Mouse (Mus musculus) erythroid progenitor cell, adult 5-6 weeks (primary cell): ENCODE results near the gene Slc22a4. TPM values are rescaled to one million over a fixed set of nuclear protein-coding genes. Genes with fewer than 3 reads are reported as not detected.
"Not testable (repeated sequence)": the region's sequence is repeated elsewhere in the genome, so short reads cannot be mapped to it uniquely, and the experiment has no call there.

ENCODE experiments used
- ATAC-seq: replicated peaks from 2 replicates; pipeline ENCODE4 v1.8.0; 2016; ENCODE audit warnings: moderate number of reproducible peaks, mild to moderate bottlenecking, moderate TSS enrichment, inconsistent platforms; ENCODE audit not compliant: poor library complexity, low FRiP score, severe bottlenecking
- total RNA-seq, 2 experiments: library from RNA; stranded (forward) in 1 of 2; stranded (reverse) in 1 of 2; fragments of 150-400 nt in 1 of 2; fragments of 186-747, 209-891 nt in 1 of 2; gene quantifications; 2 replicates each; pipeline versions ENCODE4 v1.2.3 to v1.2.4; 2015 to 2017; ENCODE audit warnings: low replicate concordance in 2 of 2

The Slc22a4 gene
- total RNA-seq, 2 experiments from 2014 or later = 109 to 115 TPM

DNA sequence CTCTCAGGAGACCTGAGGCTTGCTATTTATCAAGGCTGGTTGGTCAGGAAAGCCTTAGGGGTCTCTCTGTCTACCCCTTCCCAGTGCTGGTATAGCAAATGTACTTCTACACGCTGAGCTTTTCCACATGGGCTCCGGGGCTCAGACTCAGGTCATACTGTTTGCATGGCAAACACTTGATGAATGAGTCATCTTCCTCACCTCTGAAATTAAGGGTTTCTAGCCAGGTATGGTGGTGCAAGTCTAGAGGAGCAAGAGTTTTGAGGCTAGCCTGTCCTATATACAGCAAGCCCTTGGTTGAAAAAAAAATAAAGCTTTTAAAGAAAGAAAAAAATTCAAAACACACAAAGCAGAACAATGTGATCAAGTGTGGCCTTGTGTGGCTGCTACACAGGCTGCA lies 16.6 kb downstream of the Slc22a4 start:
- ATAC-seq = no peak

DNA sequence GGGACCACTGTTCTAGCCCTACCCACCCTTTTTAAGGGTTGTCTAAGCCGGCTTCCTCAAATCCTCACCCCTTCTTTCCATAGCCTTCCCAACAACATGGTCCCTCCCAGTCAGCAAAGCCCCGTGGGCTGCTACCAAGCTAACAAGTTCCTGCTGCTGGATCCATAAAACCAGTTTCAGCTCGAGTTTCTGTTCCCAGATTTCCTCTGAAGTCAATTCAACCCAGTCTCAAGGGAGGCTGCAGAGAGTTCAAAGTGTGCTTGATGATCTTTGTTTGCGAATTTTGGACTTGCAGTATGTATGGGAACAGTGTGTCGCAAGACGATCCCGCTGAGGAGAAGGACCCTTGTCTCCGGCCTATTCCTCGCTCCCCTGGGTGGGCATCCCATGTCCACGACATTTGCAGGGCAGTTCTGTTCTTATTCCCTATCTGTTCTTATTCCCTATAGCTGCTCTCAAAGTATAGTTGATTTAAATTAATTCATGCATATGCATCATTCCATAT lies 19.4 kb downstream of the Slc22a4 start:
- ATAC-seq = no peak

DNA sequence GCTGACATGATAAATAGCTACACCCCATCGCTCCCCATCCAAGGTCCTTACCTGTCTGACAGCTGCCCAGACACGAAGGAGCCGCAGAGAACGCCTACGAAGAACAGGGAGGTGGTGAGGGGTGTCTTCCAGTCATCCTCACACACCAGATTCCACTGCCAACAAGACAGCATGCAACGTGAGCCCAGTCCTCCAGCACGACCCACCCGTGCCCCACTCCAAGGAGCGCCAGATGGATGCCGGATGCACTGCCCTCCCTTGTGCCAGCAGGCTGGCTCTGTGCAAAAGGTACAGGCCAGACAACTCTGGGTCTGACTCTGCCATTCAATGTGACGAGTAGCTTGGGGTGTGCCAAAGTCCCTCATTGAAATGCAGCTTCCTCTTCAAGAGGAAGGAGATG lies 20.2 kb downstream of the Slc22a4 start:
- no peak for ATAC-seq

DNA sequence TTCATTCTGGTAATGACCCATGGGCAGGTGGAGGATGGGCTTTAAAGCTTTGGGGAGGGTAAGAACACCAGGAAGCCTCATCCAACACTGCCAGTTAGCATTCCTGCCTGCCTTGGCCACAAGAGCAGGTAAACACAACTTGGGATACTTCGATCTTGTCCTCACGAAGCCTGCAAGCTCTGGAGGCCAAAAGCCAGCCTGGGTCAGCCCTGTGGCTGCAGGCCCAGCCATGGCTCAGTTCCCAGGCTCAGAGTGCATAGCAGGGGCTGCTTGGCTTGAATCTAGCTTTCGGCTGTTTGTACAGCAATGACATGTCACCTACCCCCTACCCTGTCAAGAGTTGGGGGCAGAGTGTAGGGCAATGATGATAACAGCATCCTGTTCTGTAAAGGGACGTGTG lies 21.0 kb downstream of the Slc22a4 start:
- no peak for ATAC-seq

DNA sequence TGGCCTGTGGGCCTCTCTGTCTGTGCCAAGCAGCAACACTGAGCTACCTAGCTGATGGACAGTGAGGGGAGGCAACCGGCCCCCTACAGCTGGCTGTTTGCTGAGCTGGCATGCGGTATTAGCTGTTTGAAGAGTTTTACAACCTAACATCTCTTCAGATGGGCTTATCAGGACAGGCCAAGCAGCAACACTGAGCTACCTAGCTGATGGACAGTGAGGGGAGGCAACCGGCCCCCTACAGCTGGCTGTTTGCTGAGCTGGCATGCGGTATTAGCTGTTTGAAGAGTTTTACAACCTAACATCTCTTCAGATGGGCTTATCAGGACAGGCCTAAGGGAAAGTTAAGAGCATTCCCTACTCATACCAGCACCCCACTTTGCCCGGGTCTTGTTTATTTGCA lies 21.5 kb downstream of the Slc22a4 start:
- peak; percentile 55 for ATAC-seq

DNA sequence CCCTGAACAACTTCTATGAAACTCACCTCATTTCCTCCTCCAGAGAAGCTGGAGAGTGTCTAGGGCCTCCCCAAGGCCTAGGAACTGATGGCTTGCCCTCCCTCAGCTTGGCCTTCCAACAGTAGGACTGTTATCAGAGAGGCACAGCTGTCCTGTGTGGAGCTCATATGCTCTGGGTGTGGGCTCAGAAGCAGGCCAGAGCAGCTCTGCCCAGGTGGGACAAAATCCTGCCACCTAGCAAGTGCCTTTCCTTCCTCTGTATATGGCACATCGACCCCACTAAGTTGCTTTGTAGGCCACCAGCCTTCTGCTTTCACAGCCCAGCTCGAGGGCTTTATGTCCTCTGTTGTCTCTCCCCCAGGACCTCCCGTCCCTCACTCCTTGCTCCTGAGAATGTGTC lies 23.2 kb downstream of the Slc22a4 start:
- peak; percentile 89 for ATAC-seq

DNA sequence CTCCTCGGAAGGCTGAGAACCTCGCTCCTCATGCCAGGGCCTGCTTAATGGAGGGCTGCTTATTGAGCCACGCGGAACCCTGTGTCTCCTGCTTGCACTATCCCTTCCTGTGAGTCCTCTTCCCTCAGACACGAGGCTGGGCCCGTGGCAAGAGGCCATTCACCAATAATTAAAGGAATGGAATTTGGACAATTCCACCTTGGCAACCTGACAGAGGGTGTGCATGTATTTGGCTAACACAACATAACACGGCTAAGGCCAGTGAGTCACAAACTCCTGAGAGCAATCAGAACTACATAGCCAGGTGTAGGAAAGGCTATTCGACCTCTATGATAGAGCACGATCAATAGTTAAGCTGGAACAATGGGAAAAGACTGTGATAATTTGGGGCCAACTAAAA lies 23.7 kb downstream of the Slc22a4 start:
- ATAC-seq = no peak

DNA sequence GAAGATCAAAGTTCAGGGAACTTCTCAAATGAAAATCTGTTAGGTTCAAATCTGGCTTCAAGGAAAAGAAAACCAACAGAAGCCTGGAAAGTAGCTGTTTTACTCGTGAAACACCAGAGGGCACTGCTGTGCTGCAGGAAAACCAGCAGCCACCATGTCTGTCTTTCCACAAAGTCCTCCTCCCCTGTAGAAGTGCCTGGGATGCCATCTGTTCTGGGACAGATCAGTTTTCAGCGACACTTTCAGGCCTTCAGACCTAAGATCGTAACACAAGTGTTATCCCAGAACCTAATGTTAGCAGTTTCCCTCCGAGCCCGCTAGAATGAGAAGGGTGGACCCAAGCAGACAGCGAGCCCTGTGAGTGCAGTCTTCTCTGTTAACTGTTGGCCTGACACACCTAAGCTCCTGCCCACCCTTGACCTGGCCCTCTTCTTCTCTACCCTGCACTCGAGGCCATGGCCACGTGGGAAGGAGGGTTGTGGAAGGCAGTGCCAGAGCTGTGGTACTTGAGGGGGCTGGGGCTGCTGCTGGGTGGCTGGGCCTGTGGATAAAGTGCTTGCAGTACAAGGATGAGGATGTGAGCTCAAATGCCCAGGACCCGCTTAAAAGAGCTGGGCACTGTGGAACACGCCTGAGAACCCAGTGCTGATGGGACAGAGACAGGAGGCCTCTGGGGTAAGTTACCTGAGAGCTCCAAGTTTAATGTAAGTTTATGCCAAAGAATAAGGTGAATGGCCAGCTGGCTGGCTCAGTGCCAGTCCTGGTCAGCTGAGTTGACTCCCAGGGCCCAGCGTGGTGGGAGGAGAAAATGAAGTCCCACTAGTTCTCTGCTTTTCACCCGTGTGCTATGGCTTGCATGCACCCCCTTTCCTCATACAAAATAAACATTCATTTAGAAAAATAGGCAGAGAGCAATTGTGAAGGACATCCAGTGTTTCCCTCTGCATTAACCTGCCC lies 24.9 kb downstream of the Slc22a4 start:
- ATAC-seq = peak; percentile 27; the same call in 1 of the 2 replicates

DNA sequence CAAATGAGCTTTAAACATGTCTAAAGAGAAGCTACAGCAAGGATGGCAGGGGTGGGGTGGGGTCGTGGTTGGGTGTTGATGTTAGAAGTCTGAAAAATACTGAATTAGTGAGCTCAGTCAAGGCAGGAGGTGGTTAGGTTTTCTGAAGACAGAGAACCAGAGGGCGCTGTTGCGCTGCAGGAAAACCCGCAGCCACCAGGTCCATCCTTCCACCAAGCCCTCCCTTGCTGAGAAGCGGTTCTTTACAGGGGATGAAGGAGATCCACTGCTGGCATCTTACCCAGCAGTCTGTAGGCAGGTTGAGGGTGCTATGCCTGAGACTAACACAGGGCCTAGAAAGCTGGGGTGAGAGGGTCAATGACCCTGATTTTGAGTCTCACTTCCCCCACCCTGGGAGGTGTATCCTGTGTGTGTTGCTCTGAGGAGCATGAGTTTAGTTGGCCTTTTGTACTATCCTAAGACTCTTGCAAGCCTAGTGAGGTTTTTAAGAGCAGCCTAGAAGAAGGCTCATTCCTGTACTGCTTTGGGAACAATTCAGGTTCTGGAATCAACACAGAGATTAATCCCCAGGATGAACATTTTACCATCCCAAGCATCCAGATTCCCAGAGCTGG lies 25.6 kb downstream of the Slc22a4 start:
- no peak for ATAC-seq

DNA sequence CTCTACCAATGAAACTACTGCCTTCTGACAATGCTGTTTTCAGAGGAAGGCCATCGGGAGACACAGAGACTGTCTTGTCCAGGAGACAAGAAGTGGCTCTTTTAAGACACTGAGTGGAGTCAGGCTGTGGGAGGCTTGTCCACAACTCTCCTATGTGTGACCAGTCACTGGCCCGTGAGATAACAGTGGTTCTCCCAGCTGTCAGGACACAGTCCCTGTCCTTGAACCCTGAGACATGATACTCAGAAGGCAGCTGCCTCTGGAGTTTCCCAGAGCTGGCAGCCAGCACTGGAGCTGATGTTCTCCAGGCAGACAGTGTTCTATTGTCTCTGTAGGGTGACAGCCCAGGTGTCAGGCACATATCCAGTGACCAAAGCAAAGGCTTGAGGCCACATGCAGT lies 30.2 kb downstream of the Slc22a4 start:
- ATAC-seq = no peak

DNA sequence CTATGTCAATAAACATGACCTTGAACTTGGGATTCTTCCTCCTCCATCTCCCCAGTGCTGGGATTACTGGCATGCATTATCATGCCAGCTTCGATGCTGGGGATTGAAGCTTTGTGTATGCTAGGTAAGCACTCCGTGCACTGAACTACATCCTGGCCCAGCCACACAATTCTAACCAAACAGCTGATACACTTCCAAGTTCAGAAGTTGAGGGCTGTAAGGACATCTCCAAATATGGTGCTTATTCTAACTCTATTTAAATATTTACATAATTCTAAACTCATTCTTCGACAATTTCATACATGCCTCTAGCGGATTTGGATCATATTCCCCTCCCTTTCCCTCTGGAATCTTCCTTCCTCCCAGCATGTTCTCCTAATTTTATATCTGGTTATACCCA lies 35.6 kb downstream of the Slc22a4 start:
- no peak for ATAC-seq

DNA sequence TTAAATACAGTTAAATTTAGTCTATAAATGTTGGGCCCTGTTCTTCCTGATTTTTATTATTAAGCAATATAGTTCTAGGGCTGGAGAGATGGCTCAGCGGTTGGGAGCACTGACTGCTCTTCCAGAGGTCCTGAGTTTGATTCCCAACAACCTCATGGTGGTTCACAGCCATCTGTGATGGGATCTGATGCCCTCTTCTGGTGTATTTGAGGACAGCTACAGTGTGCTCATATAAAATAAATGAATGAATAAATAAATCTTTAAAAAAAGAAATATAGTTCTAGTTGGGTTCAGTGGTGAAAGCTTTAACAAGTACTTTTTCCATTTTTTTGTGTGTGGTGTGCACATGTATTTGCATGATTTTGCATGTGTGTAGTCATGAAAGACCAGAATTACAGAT lies 38.7 kb downstream of the Slc22a4 start:
- ATAC-seq = no peak

DNA sequence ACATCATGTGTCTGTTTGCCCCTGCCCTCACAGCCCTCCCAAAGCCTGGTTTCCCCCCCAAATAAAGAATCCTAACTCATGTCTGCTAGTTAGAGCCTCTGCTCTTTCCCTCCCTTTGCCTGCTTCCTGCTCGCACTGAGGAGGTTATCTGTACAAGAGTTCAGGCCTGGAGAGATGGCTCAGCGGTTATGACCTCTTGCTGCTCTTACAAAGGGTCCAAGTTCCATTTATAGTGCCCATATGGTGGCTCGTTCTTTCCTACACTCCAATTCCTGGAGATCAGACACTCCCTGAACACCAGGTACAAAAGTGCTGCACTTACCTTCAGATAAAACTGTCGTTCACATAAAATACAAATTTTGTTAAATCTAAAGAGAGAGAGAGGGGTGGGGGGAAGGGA lies 39.8 kb downstream of the Slc22a4 start:
- no peak for ATAC-seq

DNA sequence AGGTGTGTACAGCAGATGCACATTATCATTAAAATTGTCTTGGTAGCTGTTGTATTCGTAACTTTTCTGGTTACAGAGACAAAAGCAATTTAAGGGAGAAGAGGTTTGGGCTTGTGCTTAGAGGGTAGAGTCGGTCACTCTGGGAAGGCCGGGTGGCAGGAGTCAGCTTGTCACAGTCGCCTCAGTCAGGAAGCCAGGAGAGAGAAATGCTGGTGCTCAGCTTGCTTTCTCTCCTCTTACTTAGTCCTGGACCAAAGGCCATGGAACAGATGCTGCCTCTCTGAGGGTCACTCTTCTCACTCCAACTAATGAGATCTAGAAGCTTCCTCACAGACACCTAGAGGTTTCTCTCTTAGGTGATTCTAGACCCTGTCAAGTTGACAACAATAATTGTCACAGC lies 46.5 kb downstream of the Slc22a4 start:
- ATAC-seq = no peak

DNA sequence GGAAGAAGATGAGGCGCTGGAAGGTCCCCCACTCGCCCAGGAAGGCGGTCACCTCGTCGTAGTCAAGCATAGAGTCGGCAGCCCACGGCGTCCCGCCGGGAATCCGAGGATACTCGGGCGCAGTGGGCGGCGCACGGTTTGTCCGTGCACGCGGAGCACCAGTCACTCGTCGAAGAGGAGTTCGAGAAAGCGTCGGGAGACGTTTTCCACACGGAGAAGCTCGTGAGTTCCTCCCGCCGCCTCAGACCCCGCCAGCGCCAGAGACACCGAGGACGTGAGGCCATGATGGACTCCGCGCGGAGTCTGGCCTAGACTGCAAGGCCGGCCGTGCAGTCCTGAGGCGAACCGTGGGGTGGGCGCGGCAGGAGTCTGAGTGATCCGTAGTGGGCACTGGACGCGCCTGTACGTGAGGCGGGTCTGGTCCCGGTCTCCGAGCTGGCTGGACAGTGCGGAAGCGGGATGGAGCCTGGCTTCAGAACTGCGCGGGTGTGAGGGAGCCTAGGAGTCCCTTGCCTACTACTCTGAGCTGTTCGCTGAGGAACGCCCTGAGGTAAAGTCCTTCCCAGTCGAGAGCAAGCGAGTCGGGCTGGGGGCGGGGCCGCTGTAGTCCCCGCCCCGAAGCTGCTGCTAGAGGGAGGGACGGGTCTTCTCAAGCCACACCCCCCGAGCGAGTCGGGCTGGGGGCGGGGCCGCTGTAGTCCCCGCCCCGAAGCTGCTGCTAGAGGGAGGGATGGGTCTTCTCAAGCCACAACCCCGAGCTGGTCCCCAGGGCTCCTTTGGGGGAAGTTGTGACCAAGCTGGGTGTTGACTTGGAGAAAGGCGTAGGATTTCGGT lies 47.9 kb downstream of the Slc22a4 start, which contains the start of gene Slc22a21:
TSS of gene Slc22a21 (minus strand) at position 545 of the 834 bp plus-strand sequence.
- ATAC-seq = peak; percentile 78

DNA sequence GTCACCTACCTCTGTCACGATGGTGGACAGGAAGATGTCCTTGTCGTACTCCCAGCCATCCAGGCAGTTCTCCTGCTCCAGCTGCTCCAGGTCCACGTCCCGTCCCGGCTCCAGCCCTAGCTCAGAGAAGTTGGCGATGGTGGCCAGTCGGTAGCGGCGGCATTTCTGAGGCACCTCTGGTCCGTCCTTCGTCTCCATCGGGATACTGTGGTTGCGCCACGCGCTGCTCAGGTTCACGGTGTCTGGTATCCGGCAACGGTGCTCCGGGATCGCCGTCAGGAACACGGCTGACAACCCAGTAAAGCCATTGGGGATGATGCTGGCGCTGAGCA lies 48.5 kb downstream of the Slc22a4 start:
- peak; percentile 26 for ATAC-seq

DNA sequence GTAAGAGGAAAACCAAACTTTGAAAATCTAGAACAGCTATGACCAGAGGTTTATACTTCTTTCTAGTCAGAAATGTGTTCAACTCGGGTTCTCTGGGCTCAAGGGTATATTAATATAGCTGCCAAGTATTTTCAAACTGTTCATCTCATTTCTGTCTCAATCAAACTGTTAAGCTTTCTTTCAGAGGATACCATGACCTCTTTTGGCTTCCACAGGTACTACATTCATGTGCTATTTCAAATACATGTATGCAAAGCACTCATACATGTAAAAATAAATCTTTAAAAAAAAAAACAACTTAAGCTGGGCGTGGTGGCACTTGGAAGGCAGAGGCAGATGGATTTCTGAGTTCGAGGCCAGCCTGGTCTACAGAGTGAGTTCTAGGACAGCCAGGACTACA lies 50.2 kb downstream of the Slc22a4 start:
- ATAC-seq = no peak

DNA sequence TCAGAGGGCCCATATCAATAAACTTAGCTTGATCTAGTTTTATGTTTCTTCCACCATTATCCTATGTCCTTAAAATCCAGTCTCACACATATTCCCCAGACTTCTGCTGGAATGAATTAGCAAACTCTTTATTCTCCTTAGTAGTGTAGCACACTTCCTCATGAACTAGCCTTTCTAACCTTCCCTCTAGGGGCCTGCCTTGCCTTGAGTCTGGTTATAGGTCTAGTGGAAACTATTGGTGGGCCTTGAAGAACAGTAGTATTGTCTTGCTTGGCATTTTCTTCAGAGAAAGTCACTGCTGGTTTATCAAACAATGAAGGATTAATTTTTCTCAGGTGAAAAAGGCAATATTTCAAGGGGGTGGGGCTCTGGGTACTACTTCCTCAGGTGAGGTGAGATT lies 52.3 kb downstream of the Slc22a4 start:
- no peak for ATAC-seq

DNA sequence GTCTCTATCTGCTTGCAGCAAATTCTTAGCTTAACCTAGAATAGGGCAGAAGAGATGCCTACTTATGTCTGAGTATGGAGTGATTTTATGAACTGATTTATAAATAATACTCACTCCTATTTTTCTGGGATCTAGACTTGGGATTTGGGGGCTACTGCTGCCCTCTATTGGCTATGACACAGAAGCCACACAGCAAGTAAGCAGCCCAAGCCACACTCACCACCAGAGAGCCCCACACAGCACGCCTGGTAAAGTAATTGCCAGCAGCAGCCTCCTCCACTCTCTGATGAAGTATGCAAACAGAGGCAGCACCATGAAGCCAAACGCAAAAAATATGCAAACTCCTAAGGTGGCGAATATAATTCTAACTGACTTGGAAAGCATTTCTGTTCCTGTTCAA lies 68.9 kb downstream of the Slc22a4 start:
- no peak for ATAC-seq

DNA sequence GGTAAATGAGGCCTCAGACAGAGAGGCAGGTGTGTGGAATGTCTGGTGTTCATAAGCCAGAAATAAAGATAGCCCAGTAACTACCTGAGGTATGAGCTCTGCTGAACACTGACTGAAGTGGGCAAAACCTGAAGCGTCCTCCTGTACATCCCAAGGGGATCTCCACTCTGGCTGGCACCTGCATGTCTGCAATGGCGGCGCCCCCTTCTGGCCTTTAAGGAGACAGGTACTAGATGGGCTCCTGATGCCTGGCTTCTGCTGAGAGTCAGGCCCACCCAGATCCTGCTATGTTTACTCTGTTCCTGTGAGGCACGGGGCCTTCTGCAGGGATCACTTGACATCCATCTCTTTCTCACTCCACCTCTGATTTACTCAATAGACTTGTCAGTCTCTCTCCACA lies 69.7 kb downstream of the Slc22a4 start:
- not testable (repeated sequence) for ATAC-seq
